Mouse (Mus musculus) lung, adult 18-20 months (tissue): Measurements from ENCODE around the gene Atf1.
"Not testable (repeated sequence)": the region's sequence is repeated elsewhere in the genome, so short reads cannot be mapped to it uniquely, and the experiment has no call there.

Experiments
- DNase-seq, 2 experiments: peaks; one replicate each; pipeline ENCODE4 v3.0.0; 2022; ENCODE audit warnings: mixed read lengths in 2 of 2

The Atf1 gene

DNA sequence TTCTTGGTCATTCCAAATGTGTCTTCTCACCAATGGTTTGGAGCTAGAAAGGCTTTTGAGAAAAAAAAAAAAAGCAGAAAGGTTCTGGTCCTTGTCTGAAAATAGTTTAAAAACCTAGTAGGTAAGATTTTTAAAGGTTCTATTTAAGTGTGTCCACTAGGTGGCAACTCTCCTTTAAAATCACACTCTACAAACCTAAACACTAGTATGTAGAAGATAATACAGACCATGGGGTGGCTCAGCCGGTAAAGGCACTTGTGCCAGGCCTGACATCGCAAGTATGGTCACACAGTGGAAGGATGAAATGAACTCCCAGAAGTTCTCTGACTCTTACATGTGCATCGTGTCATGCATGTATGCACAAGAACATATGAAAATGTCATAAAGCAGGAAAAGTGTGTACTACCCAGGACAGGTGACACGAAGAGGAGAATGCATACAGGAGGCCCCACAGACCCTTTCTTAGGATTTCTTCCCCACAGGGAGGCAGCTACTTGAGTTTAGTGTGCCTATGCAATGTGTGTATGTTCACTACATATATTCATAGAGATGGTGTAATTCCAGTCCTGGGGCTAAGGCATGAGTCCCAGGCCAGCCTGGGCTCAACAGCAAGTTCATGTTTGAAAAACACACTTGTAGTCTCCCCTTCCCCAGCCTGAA, 35.8 kb downstream of the Atf1 start:
- no peak for DNase-seq

DNA sequence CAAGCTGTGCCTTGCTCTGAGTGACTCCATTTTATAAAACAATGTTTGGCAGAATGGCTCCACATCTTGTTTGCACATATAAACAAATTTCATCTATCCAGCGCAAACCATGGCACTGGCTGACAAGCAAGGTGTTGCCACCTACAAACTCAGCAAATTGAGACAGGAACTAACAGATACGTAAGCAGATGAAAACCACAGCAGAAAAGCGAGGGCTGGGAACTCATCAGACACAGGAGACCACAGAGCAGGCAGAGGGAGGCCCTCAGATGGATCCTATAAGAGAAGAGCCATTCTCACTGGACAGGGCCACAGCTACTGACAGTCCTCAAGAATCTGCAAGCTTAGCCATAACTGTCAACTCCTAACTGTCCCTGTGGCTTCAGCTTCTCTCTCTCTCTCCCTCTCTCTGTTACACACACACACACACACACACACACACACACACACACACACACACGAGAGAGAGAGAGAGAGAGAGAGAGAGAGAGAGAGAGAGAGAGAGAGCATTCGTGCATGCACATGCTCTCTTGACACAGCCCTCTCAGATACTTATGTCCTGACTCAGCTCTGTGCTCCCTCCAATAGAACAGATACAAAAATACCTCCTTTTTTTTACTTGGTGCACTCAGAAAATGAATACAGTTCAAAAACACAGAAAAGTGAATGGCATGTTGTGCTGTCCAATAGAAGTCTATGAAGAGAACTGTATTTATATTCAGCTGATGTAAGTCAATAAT, 38.1 kb downstream of the Atf1 start:
- no peak for DNase-seq

DNA sequence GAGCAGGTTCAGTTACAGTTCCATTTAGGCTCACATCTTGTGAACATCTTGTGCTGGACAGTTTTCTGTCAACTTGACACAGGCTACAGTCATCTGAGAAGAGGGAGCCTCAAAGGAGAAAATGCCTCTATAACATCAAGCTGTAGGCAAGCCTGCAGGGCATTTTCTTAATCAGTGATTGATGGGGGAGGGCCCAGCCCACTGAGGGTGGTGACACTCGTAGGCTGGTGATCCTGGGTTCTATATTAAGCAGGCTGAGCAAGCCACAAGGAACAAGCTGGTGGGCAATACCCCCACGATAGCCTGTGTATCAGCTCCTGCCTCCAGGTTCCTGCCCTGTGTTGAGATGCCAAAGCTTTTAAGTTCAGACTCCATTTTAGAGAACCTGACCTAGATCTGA, 41.3 kb downstream of the Atf1 start:
- DNase-seq = no peak

DNA sequence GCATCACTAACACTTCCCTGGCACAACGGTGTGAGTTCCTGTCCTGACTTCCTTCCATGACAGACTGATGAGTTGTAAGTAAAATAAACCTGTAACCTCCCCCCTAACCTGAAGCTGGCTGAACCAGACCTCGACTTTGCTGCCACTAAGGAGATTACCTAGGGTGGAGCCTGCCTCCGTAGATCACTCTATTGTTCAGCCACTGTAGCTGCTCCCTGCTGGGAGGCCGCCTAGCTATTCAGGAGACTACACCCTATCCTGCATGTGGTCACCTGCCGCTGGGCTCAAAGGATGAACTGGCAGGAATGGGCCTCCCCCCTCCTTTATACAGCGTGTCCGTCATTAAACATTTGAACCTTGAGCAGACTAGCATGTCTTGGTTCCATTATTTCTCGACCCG, 42.2 kb downstream of the Atf1 start:
- DNase-seq = no peak

DNA sequence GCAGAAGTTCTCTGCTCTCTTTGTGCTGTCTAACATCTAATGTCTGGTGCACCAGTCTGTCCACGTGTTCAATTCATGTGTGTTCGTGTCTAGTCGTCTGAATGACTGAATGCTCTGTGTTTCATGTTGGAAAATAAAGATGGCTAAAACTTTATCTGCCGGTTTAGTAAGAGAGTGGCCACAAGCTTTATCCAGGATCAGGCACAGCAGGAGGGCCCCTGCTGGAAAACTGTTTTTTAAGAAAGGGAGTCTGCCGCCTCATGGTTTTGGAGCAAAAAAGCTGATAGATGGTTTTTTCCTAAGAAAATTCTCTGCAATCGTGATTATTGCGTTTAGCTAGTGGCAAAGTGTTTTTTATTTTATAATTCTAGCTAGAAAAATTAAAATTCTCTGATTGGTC, 43.0 kb downstream of the Atf1 start:
- DNase-seq = not testable (repeated sequence)

DNA sequence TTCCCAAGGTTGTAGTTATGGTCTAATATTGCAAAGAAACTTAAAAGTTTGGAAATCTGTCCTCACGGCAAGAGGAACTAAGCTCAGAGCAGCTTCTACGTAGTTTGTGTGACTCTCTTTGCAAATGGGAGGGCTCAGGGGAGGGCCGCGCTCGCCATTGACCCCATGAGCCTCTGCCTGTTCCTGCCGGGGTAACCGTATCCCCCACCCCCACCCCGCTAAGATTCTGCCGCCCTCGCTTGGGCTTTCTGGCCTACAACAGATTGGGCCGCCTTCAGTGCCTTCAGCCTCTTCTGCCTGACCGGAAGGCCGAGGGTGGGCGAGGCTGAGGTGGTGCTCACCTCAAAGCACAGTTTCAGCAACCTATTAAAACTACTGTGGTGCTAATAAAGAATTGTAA, 43.8 kb downstream of the Atf1 start:
- no peak for DNase-seq

DNA sequence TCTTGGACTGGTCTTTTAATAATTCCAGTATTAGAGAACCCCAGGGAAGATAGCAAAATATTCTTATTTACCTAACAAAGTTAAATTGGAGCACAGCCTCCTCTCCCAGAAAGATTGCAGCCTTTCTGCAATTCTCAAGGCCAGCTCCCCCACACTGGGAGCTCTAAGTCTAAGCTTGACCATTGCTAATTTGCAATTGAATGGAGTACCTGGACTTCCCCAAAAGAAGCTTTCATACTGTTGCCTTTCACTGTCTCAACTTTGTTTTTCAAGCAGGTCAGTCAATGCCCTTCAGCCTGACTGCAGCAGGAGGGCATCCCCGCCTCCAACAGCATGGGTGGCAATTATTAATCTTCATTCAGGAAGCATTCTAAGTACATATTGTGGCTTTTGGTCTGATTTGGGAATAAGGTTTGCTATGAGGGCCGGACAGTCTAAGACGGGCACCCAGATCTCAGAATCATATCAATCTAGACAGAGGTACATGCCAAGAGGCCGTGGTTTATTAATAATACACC, 46.2 kb downstream of the Atf1 start:
- DNase-seq = not testable (repeated sequence)

DNA sequence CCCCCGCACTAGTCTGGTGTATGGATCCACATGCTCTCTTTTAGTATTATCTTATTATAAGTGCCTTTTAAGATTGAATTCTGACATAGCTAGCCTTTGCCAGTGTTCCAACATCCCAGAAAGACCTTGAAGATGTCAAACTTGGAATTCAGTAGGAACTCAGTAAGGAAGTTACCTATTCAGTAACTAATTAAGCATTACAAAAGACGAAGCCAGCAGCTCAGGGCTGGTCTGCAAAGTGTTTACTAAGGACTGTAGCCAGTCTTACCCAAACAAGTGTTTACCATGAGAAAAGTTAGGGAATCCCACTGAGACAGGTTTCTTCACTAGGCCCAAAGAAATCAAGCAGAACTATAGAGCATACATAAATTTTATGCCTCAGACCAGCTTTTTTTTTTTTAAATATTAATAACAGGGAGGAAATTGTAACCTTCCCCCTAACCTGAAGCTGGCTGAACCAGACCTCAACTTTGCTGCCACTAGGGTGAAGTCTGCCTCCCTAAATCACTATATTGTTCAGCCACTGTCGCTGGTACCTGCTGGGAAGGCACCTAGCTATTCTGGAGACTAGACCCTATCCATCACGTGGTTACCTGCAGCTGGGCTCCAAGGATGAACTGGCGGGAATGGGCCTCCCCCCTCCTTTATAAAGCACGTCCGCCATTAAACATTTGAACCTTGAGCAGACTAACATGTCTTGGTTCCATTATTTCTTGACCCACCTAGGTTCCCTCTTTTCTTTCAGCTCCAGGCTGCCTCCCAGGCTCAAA, 47.4 kb downstream of the Atf1 start:
- DNase-seq = no peak

DNA sequence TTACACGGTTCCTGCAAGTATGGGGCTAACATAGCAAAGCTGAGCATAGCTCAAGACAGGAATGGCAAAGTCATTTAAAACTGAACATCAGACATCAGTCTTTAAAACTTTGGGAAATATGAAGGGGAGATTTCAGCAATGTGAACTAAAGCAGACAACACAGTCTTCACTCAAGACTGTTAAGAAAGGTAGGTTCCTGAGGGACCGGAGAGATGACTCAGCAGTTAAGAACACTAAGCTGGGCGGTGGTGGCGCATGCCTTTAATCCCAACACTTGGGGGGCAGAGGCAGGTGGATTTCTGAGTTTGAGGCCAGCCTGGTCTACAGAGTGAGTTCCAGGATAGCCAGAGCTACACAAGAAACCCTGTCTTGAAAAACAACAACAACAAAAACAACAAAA, 48.8 kb downstream of the Atf1 start:
- no peak for DNase-seq

DNA sequence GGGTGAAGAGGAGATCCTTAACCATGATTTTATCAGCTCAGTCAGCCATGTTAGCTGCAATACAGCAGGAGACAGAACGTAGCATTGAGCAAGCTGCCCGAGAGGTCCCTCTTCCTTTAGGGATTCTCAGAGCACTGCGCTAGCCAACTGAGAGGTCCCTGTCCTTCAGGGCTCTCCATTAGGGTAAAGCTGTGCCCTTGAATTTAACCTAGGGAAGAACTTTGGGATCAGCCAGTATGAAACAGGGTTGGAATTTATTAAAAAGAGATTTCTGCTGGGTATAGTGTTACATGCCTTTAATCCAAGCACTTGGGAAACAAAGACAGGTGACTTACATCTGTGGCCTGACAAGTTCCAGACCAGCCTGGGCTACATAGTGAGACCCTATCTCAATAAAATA, 50.0 kb downstream of the Atf1 start:
- no peak for DNase-seq

DNA sequence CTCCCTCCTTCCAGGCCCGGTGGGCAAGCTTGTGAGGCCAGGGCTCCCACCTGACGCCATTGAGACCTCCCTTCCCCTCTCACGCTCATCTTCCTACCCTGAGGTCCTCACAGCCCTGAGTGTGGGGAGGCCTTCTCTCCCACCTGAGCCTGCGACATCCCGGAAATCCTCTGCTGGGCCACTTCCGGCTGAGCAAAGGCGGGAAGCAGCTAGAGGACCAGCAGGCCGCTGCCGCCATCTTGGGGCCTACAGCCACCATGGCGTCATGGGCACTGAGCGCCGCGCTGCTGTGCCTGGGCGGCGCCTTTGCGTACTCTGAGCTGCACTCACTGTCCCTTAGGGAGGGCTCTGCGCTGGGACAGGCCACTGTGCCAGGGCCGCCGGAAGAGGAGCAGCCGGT, 53.0 kb downstream of the Atf1 start, which contains the start of gene Tmprss12:
TSS of gene Tmprss12 (plus strand) at position 212 of the 400 bp plus-strand sequence.
- DNase-seq = no peak

DNA sequence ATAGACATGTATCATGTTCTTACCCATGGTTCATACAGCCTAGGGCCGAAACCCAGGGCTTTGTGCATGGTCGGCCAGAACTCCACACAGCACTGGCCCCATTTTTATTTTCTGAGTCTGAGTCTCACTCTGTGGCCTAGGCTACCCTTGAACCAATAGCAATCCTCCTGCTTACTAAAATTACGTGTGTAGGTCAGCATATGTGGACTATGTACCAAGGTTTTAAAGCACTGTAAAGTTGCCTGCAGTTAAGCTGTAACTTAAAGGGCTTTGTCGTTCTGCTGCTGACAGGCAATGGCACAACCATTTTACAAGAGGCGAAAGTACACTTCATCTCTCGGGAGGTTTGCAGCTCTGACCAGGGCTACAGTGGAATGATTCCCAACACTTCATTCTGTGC, 61.4 kb downstream of the Atf1 start:
- no peak for DNase-seq

DNA sequence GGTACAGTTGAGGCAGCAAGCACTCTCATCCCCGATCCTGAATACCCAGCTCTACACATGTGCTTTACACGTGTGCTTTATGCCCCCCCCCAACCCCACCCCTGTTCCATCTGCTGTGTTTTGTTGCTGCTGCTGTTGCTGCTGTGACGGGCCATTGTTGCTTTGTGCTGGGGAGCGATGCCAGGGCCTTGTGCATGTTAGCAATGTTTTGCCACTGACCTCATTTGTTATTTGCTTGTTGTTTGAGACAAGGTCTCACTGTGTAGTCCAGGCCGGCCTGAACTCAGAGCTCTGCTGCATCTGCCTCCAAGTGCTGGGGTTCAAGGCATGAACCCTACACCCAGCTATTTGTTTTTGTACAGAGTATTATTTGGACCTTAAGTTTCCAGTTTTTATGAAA, 63.2 kb downstream of the Atf1 start:
- no peak for DNase-seq

DNA sequence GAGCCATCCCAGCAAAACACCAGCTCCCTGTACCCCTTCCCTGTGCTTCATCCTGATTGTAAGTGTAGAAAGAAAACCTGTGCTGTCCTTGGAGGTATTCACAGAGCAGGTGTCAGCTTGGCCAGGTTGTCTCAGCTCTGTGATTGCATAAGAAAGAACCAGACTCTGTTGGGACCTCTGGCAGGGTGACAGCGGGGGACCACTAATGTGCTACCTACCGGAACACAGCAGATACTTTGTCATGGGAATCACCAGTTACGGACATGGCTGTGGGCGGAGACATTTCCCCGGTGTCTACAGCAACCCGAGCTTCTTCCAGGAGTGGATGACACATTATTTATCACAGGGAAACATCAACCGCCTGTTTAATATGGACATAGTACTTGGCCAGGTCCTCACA, 64.7 kb downstream of the Atf1 start:
- no peak for DNase-seq

DNA sequence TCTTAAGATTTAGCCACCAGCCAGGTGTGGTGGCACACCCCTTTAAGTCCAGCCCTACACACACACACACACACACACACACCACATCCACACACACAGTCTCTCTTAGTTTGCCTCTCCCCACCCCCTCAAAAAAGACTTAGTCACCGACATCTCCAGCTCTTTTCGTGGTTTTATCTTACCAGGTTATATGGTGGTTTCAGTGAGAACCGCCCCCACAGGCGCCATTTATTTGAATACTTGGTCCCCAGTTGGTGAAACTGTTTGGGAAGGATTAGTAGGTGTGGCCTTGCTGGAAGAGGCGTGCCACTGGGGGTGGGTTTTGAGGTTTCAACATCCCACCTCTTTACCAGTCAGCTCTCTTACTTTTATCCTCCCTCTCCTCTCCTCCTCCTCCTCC, 70.2 kb downstream of the Atf1 start:
- no peak for DNase-seq

DNA sequence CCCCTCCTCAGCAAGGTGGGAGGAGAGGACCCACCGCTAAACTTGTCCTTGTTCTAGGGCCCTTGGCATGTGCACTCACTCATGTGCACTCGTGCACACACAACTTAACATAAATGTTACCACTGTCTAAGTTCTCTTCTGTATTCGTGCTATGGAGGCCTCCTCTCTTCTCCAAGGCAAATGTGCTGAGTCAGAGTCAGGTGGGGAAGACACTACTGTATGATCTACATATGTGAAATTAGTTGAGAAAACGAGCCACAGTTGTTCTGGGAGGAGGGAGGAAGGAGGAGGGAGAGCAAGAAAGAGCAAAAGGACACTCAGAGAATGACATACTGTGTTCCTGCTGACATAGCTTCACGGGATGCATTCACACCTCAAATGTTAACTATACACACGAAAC, 72.9 kb downstream of the Atf1 start:
- DNase-seq = no peak

DNA sequence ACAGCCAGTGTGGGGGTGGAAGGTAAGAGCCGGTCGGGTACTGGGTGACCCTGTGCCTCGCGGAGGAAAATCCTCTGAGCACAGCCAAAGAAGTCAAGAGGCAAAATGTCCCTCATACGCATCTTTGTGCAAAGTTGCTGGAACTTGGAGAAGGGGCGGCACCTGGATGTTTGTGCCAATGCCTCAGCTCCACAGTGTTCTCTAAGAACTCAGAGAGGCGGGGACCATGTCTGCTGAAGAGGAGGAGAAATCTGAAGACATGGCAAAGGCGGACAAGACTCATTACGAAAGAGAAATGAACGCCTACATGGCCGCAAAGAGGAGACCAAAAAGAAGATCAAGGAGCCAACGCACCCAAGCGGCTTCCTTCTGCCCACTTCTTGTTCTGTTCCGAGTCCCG, 73.9 kb downstream of the Atf1 start:
- peak; percentile 54 to 60 for DNase-seq

DNA sequence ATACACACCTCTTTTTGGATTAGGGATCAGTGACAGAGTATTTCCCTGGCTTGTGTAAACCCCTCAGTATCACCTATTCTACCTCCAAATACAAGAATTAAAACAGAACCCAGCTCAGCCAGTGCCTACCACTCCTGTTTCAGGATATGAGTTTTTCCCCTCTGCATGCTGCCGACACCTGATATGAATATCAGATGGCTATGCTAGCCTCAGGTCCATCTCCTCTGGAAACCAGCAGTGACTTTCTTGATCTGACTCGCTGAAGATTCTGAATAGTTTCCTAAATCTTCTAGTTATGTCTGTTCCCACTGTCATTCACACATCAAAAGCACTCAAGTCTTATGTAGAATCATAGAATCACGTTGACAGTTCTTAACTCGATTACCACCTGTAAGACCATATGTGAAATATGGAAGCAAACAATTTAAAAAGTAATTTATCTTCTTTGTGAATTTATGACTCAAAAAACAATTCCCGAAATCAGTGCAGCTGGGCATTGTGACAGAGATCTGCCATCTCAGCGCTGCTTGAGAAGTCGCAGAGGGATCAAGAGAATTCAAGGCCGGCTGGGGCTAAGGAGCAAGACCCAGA, 75.9 kb downstream of the Atf1 start:
- no peak for DNase-seq

DNA sequence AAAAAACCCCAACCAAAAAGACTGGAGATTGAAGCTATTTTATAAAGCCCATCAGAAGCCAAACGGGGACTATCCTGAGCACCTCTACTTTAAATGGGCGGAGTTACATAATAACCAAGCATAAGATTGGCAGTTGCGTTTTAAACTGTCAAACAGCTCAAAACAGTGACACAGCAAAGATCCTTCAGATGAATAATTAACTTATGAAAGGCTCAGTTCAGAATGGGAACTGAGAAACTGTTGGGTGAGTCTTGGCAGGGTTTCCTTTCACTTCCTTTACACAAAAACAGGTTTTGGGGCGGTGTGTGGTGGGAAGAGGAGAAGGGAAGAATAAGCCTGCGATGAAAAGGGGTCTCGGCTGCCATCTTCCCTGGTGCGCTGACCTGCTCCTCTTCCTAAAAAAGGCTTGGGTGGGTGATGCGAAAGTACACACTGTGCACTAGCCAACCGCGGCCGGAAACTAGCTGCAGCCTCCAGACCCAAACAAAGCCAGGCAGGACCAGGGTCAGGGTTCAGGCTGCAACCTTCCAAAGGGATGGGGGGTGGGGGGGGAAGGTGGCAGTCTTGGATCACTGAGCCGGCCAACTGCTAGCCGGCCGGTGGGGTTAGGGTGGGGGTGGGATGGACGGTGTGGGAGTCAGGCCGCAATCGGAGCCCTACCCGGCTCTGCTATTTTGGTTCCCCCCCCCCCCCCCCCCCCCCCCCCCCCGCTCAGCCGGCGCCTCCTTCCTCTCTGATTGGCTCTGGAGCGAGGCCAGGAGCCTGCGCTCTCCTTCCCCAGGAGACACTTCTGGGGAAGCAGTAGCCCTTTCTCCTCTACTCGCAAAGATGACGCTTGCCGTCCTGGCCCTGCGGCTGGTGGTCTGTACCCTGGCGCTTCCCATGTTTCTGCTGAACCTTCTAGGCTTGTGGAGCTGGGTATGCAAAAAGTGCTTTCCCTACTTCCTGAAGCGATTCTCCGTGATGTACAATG, 76.7 kb downstream of the Atf1 start, which contains the start of gene Mettl7a1:
TSS of gene Mettl7a1 (plus strand) at position 122 of the 973 bp plus-strand sequence.
- DNase-seq = peak; percentile 87 to 90

DNA sequence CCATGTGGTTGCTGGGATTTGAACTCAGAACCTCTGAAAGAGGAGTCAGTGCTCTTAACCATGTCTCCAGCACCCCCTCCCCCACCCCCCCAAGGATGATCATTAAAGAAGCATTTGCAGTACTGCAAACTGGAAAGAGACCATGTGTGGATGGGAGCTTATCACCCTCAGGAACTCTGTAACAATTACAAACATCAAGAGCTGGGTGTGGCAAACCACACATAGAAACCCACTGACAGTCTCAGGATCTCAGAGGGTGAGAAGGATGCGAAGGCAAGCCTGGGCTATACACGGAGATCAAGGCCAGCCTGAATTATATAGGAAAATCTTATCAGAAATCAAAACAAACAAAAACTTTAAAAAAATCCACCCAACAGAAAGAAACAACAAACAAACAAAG, 78.6 kb downstream of the Atf1 start:
- no peak for DNase-seq

DNA sequence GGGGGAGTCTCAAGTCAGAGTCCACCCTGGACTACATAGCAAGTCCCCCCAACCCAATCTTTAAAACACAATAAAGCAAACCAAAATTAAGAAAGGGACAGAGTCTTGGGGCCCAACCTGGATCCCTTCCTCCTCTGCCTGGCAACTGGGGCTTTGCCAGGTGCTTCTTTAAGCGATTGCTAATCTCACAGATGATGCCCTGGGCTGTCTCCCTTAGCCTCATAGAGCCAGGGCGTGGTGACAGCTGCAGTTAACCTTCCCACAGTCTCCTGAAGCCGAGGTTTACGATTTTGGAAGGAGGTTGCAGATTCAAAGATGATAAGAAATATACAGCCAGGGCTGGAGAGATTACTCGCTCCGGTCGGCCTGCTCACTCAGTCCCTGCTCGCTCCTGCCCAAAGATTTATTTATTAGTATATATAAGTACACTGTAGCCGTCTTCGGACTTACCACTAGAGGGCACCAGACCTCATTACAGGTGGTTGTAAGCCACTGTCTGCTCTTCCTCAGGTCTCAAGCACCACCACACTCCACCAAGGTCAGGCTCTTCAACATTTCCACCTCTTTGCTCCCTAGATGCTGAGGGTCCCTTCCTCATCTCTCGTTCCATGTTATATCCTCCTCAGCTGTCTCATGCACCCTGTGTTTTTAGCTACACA, 79.9 kb downstream of the Atf1 start:
- peak; percentile 46 to 58 for DNase-seq
